Mouse (Mus musculus) neural tube, embryonic 12.5 days (tissue): ENCODE data around the gene Slk. TPM values are rescaled to one million over a fixed set of nuclear protein-coding genes. Genes with fewer than 3 reads are reported as not detected.

Experiments used
- ATAC-seq: fragments of 200-750 bp; cut with Nextera tagmentation; 2 replicates; pipeline ENCODE4 v1.8.0; 2017; ENCODE audit warnings: low read depth, mild to moderate bottlenecking, moderate TSS enrichment, moderate library complexity; ENCODE audit not compliant: low FRiP score
- H3K27ac ChIP-seq: fragments of 300-500 bp; sonication (generic); 2 replicates; pipeline ENCODE4 v1.5.1; 2016
- H3K27me3 ChIP-seq: fragments of 300-500 bp; sonication (generic); replicated peaks from 2 replicates; pipeline ENCODE4 v1.6.1; 2016; ENCODE audit warnings: mild to moderate bottlenecking
- H3K36me3 ChIP-seq: fragments of 300-500 bp; sonication (generic); 2 replicates; pipeline ENCODE4 v1.6.1; 2016; ENCODE audit warnings: mild to moderate bottlenecking
- H3K4me1 ChIP-seq: fragments of 300-500 bp; sonication (generic); 2 replicates; pipeline ENCODE4 v1.6.1; 2016
- H3K4me2 ChIP-seq: fragments of 300-500 bp; sonication (generic); replicated peaks from 2 replicates; pipeline ENCODE4 v1.6.1; 2016; ENCODE audit warnings: mild to moderate bottlenecking
- H3K4me3 ChIP-seq: fragments of 300-500 bp; sonication (generic); 2 replicates; pipeline ENCODE4 v1.5.1; 2016
- H3K9ac ChIP-seq: fragments of 300-500 bp; sonication (generic); 2 replicates; pipeline ENCODE4 v1.6.1; 2016; ENCODE audit warnings: mild to moderate bottlenecking
- H3K9me3 ChIP-seq: fragments of 300-500 bp; sonication (generic); 2 replicates; pipeline ENCODE4 v1.6.1; 2016; ENCODE audit warnings: mild to moderate bottlenecking
- WGBS: fragments of 180-500 bp; shearing (Covaris S2); methylation state at CpG from one replicate; pipeline ENCODE4 v1.1.7; 2016; 5-methylcytosine and 5-hydroxymethylcytosine counted together
- polyA plus RNA-seq: library from polyadenylated mRNA; unstranded; fragments of >200 nt; fragmentation: Nextera tagmentation; extraction: Ambion mirVana; gene quantifications from 2 replicates; pipeline ENCODE4 v1.2.1, GENCODE M21; 2016

Slk gene
- polyA plus RNA-seq, 1 experiment from 2014 or later = 10.9 TPM

DNA sequence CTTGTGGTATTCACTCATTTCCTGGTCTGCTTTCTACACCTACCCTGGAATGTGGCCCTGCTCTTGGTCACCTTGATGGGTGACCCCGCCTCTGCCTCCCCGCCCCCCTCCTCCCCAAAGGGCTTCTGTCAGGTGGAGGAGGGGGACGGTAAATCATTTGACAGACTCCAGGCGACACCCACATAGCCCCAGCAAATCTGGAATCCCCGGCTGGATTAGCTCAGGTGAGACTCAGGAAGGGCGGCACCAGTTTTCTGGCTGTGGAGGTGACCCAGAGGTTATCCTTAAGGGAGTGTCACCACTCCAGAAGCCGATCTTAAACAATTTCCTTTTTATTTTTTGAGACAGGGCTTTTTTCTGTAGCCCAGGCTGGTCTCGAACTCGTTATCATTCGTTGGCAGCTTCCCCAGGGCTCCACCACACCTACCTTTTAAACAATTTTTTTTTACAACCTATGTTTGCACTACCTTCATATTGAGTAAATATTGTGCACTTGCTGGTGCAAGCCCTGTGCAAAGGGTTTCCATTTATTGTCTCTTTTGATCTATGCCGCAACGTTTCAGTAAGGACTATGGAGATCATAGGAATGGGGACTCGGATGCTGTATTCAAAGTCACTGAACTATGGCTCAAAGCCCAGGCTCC lies 775 bp upstream of the Slk start:
- 12% methylated on average over 13 of the region's 13 CpGs for WGBS
- no peak for ATAC-seq

DNA sequence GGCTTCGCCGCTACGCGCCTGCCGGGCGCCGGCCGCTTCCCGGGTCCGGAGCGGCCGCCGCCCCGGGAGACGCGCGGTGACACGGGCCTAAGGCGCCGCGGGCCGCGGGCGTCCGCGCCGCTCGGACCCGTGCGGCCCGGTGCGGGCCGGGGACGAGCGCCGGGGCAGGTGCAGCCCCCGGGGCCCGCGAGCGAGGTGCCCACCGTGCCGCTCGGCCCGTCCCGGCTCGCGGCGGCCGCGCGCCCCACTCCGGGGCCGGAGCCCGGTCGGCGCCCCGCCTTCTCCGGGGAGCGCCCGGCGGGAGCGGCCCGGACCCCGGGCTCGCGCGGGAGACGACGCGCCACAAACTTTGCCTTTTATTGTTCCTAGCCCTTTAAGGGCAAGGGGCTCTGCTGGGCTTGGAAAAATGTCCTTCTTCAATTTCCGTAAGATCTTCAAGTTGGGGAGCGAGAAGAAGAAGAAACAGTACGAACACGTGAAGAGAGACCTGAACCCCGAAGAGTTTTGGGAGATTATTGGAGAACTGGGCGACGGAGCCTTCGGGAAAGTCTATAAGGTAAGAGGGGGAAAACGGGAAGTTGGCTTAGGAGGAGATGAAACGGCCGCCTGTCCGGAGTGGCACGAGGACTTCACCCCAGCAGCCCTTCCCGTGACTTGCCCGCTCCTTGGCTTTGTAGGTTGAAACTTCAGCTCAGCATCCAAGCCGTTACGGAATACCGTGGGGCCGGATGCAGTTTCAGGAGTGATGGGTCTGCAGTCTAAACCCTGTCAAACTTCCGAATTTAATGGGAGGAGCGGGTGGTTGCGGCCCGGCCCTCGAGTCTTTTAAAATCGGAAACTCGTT lies 532 bp downstream of the Slk start:
- no peaks in the 10 kb centered on the region for H3K36me3 ChIP-seq
- H3K27me3 ChIP-seq = no peaks in the 10 kb centered on the region
- H3K9ac ChIP-seq = peak overlapping the region; percentile 95
- peaks cover 19% of the 10 kb centered on the region for H3K4me1 ChIP-seq
- H3K27ac ChIP-seq = peak overlapping the region; percentile 85; the same call in 1 of the 2 replicates
- H3K4me3 ChIP-seq = peak overlapping the region; percentile 89
- H3K4me2 ChIP-seq = peak overlapping the region; percentile 90
- peak; percentile 81 for ATAC-seq
- no peaks in the 10 kb centered on the region for H3K9me3 ChIP-seq
- under 1% methylated on average over 94 of the region's 96 CpGs for WGBS

More for the DNA sequence above, 775 bp upstream of the Slk start:
- Histone ChIP-seq H3K36me3 (no peaks in the 10 kb centered on the region), H3K9ac (peak overlapping the region; percentile 95), H3K27me3 (no peaks in the 10 kb centered on the region), H3K9me3 (no peaks in the 10 kb centered on the region), H3K4me2 (peak overlapping the region; percentile 90), H3K4me1 (peaks cover 19% of the 10 kb centered on the region), H3K4me3 (peak overlapping the region; percentile 89), H3K27ac (no peak overlapping the region; the same call in 1 of the 2 replicates)

DNA sequence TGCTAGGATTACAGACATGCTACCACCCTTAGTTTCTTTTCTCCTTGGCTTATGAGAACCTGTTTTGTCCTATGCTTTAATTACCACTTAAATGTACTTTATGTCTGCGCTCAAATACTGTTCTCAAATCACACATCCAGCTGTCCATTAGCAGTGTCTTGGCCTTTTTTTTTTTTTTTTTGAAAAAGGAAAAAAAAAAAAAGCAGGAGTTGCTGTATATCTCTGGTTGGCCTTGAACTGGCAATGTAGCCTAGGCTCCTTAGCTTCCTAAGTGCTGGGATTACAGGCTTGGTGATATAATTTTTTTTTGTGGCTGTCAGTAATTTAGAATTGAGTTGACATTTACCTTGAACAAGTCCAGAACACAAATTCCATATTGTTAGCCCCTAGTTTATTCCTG lies 6.3 kb downstream of the Slk start:
- H3K9ac ChIP-seq = no peak overlapping the region
- WGBS = 79% methylated on average over 1 of the region's 1 CpGs
- peaks cover 12% of the 10 kb centered on the region for H3K4me1 ChIP-seq

DNA sequence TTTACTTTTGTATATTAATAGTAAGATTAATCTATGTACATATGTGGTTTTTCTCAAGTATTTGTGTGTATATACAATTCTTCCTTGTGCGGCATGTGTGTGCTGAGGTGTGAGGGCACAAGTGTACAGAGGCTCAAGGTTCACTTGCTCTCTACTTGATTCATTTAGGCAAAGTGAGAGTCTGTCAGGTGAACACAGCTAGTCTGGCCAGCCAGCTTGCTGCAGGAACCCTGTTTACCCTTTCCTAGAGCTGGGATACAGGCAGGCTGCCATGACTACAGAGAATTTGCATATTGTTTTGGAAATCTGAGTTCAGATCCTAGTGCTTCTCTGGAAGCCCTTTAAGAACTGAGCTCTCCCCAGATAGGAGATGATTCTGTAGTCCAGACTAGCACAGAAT lies 7.5 kb downstream of the Slk start:
- Histone ChIP-seq H3K27ac (no peak overlapping the region), H3K4me3 (no peak overlapping the region), H3K4me1 (peaks cover 2% of the 10 kb centered on the region; the same call in 1 of the 2 replicates), H3K36me3 (no peaks in the 10 kb centered on the region), H3K4me2 (no peak overlapping the region), H3K27me3 (no peaks in the 10 kb centered on the region), H3K9me3 (no peaks in the 10 kb centered on the region), H3K9ac (no peak overlapping the region)
- ATAC-seq = no peak
- whole genome bisulfite sequencing = 95% methylated on average over 1 of the region's 1 CpGs

More for the DNA sequence above, 6.3 kb downstream of the Slk start:
- no peaks in the 10 kb centered on the region for H3K27me3 ChIP-seq
- no peaks in the 10 kb centered on the region for H3K36me3 ChIP-seq
- no peak overlapping the region for H3K27ac ChIP-seq
- no peaks in the 10 kb centered on the region for H3K9me3 ChIP-seq
- ATAC-seq = no peak
- H3K4me2 ChIP-seq = no peak overlapping the region
- no peak overlapping the region for H3K4me3 ChIP-seq

DNA sequence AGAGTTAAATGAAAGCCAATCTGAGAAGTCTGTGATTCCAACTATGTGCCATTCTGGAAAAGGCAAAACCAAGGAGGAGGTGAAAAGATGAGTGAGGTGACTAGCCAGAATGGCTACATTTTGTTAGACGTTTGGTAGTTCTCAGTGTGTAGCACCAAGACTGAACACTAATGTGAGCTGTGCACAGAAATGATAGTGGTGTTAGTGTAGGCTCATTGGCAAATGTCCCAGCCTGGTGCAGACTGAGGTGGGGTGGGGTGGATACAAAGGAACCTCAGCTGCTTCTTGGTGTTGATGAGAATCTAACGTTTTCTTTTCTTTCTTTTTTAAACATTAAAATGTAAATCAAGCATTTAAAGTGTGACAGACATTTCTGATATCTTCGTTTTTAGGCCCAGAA lies 29.0 kb downstream of the Slk start:
- WGBS = 63% methylated on average over 3 of the region's 3 CpGs
- H3K27me3 ChIP-seq = no peaks in the 10 kb centered on the region
- no peaks in the 10 kb centered on the region for H3K4me1 ChIP-seq
- no peak overlapping the region for H3K9ac ChIP-seq
- no peak overlapping the region for H3K4me2 ChIP-seq
- no peak for ATAC-seq
- no peak overlapping the region for H3K27ac ChIP-seq
- H3K4me3 ChIP-seq = no peak overlapping the region
- 0 out of 2 replicates have a peak, but pooled peaks cover 3% of the 10 kb centered on the region for H3K36me3 ChIP-seq
- H3K9me3 ChIP-seq = no peaks in the 10 kb centered on the region

DNA sequence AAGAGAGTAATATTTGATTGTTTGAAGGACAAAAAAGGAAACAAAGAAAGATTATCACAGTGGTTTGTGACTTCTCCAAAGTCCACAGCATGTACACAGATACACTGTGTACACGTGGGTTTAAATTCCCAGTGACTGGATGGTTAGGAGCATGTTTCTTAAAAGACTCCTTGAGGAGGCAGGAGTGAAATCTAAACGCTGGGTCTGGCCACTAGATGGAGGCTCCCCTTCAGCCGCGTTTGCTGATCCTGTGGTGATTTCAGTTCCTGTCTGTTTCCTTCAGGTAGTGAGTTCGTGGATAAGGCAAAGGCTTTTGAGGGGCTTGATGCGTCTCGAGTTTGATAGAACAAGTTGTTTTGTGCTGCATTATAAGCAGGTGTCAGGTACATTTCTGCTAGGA lies 34.0 kb downstream of the Slk start:
- 58% methylated on average over 7 of the region's 7 CpGs for WGBS
- H3K36me3 ChIP-seq = peaks cover 29% of the 10 kb centered on the region

DNA sequence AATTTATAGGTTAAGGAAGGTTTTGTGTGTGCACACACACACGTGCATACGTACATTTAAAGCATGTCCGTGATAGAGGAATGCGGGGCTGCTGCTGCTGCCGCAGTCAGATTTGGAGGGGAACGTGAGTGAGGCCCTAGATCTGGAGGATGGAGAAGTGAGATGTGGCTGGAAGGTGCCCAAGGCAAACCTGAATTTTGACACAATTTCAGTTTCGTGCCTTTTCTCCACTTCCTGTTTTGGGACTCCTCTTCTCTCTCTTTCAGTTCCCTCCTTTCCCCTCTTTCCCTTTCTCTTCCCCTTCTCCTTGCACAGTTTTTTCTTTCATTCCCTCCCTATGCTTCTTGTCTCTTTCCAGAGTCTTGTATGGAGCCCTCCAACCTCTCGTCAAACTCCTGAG lies 42.0 kb downstream of the Slk start:
- 86% methylated on average over 8 of the region's 8 CpGs for WGBS
- Histone ChIP-seq H3K4me2 (no peak overlapping the region), H3K9ac (no peak overlapping the region), H3K36me3 (peaks cover 50% of the 10 kb centered on the region), H3K4me3 (no peak overlapping the region), H3K9me3 (no peaks in the 10 kb centered on the region), H3K27ac (no peak overlapping the region), H3K27me3 (no peaks in the 10 kb centered on the region), H3K4me1 (no peaks in the 10 kb centered on the region; the same call in 1 of the 2 replicates)
- ATAC-seq = no peak

More for the DNA sequence above, 34.0 kb downstream of the Slk start:
- no peak for ATAC-seq
- no peaks in the 10 kb centered on the region for H3K27me3 ChIP-seq
- H3K9me3 ChIP-seq = no peaks in the 10 kb centered on the region
- no peak overlapping the region for H3K27ac ChIP-seq
- no peaks in the 10 kb centered on the region for H3K4me1 ChIP-seq
- no peak overlapping the region for H3K9ac ChIP-seq
- H3K4me3 ChIP-seq = no peak overlapping the region
- H3K4me2 ChIP-seq = no peak overlapping the region

DNA sequence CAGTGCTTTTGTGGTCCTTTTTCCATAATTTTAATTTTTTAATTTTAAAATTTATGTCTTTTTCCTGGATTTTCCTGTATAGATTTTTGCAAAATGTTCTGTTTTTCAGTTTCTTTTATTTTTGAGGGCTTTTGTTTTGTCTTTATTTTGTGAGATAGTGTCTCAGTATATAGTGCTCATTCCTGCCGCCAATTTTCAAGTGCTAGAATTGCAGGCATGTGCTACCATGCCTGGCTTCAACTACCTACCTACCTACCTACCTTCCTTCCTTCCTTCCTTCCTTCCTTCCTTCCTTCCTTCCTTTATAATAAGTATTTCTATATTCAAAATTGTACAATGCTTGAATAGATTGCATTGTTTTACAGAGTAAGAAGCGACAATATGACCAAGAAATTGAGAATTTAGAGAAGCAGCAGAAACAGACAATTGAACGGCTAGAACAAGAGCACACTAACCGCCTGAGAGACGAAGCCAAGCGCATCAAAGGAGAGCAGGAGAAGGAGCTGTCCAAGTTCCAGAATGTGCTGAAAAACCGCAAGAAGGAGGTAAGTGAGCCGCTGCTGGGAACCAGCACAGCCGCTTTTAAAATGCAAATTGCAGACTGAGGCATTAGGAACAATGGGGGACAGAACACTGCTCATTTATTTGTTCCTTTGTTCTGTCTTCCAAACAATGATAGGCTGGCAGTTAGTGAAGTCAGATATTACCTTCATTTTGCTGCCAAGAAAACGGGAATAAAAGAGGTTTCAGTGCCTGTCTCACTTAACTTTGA lies 45.6 kb downstream of the Slk start:
- no peak overlapping the region for H3K9ac ChIP-seq

DNA sequence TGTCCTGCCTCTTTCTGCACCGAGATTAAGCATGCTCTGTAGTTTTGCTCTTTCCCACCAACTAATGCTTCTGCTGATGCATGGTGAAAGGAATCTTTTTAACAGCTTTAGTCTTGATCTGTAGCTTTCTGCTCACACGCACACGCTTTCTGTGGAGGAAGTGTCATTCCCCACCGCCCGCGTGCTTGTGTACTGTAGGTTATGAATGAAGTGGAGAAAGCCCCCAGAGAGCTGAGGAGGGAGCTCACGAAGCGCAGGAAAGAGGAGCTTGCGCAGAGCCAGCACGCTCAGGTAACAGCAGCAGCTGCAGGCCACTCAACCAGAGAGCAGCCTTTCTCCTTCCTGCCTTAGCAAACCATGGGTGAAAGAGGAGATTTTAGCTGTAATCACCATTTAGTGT lies 48.0 kb downstream of the Slk start:
- H3K4me3 ChIP-seq = no peak overlapping the region
- H3K9ac ChIP-seq = no peak overlapping the region
- ATAC-seq = no peak
- H3K36me3 ChIP-seq = peaks cover 15% of the 10 kb centered on the region
- H3K4me2 ChIP-seq = no peak overlapping the region
- 89% methylated on average over 10 of the region's 10 CpGs for WGBS
- no peaks in the 10 kb centered on the region for H3K27me3 ChIP-seq
- no peaks in the 10 kb centered on the region for H3K9me3 ChIP-seq
- no peaks in the 10 kb centered on the region; the same call in 1 of the 2 replicates for H3K4me1 ChIP-seq
- no peak overlapping the region for H3K27ac ChIP-seq

More for the DNA sequence above, 45.6 kb downstream of the Slk start:
- Histone ChIP-seq H3K9me3 (no peaks in the 10 kb centered on the region), H3K4me1 (no peaks in the 10 kb centered on the region; the same call in 1 of the 2 replicates), H3K4me3 (no peak overlapping the region), H3K36me3 (peaks cover 28% of the 10 kb centered on the region), H3K27me3 (no peaks in the 10 kb centered on the region), H3K4me2 (no peak overlapping the region; the same call in 1 of the 2 replicates), H3K27ac (no peak overlapping the region)
- ATAC-seq = no peak
- WGBS = 26% methylated on average over 10 of the region's 10 CpGs

DNA sequence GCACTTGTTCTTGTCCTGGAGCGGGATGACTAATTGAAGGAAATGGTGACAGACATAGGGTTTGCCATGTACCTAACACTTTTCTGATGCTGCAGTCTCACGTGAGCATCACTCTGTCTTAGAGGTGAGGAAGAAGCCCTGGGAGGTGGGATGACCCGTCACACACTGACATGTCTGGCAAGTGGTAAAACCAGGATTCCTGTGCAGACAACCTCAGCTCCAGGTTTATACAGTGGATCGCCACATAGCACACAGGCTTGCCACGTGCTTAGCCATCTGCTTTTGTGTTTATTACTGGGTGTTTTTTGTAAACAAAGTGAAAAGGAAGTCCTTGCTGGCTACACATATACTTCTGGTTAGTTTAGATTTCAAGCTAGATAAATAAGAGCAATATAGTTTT lies 49.6 kb downstream of the Slk start:
- Histone ChIP-seq H3K4me3 (no peak overlapping the region), H3K4me1 (no peaks in the 10 kb centered on the region; the same call in 1 of the 2 replicates), H3K27me3 (no peaks in the 10 kb centered on the region), H3K9me3 (no peaks in the 10 kb centered on the region), H3K36me3 (peaks cover 5% of the 10 kb centered on the region), H3K27ac (no peak overlapping the region), H3K9ac (no peak overlapping the region), H3K4me2 (no peak overlapping the region)
- no peak for ATAC-seq
- WGBS = 82% methylated on average over 5 of the region's 5 CpGs

DNA sequence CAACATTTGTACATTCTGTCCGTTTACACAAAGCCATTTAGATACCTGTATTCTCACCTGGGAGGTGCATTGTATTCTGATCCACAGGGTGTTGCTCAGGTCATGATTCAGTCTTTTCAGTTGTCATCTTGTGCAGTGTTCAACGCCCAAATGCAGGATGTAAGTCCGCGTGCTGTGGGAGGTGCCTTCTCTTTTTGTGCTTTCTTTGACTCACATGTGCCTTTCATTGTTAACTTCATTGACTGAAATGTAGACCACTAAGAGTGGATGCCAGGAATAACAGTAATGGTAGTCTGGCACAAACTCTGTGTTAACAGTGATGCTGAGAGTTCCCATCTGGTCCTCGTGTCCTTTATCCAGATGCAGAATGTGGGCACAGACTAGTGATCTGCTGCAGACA lies 50.9 kb downstream of the Slk start:
- Histone ChIP-seq H3K9ac (no peak overlapping the region), H3K36me3 (peaks cover 3% of the 10 kb centered on the region)

DNA sequence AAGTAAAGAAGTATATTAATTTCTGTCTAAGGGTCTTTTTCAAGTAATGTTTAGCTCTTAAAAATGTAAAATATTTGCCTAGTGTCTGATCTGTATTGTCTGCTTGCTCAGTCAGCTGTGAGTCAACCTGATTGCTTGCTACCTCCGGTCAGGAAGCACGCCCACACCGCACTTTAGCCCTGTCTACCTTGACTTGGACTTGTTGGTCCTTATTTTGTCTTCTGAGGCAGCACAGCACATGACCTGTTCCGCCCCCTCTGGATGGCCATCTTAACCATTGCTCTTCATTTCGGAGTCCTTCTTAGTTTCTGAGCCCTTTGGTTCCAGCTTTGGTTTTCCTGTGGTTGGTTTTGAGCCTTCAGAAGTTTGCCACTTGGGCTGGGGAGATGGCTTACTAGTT lies 52.3 kb downstream of the Slk start:
- ATAC-seq = no peak
- Histone ChIP-seq H3K4me3 (no peak overlapping the region), H3K27me3 (no peaks in the 10 kb centered on the region), H3K9me3 (no peaks in the 10 kb centered on the region), H3K4me1 (no peaks in the 10 kb centered on the region), H3K4me2 (no peak overlapping the region), H3K27ac (no peak overlapping the region), H3K9ac (no peak overlapping the region), H3K36me3 (peaks cover 3% of the 10 kb centered on the region)
- WGBS = 98% methylated on average over 5 of the region's 5 CpGs

More for the DNA sequence above, 50.9 kb downstream of the Slk start:
- H3K4me2 ChIP-seq = no peak overlapping the region
- ATAC-seq = no peak
- no peaks in the 10 kb centered on the region for H3K9me3 ChIP-seq
- no peak overlapping the region for H3K27ac ChIP-seq
- 81% methylated on average over 5 of the region's 5 CpGs for WGBS
- H3K27me3 ChIP-seq = no peaks in the 10 kb centered on the region
- H3K4me1 ChIP-seq = no peaks in the 10 kb centered on the region; the same call in 1 of the 2 replicates
- H3K4me3 ChIP-seq = no peak overlapping the region
